Mouse (Mus musculus): Measurements from ENCODE around the gene Klf4. TPM values are rescaled to one million over a fixed set of nuclear protein-coding genes. Genes with fewer than 3 reads are reported as not detected.

Klf4 gene
- polyA plus RNA-seq (2015; fragmentation: Nextera tagmentation; extraction: Ambion mirVana) = 1.7 and 2.6 TPM in 2 replicates

GRCm38 (mm10) chr4:55532407-55533195, at the start of gene Klf4:
Gene Klf4 (minus strand): TSS chr4:55532466.
- H3K27ac ChIP-seq (ENCODE audit: low read length) = peak within 1 kb of the TSS; percentile 86
- no peaks in the 10 kb centered on the region for H3K9me3 ChIP-seq (ENCODE audit: control insufficient read depth, low read length)
- ATAC-seq = peak; percentile 93
- WGBS = under 1% methylated on average over 55 of the region's 99 CpGs
- H3K36me3 ChIP-seq (ENCODE audit: control insufficient read depth, insufficient read depth) = no peaks in the 10 kb centered on the region
- peak within 1 kb of the TSS; percentile 82 for H3K9ac ChIP-seq (replicated peaks; ENCODE audit: low read depth, low read length)
- peak within 1 kb of the TSS; percentile 72 for H3K4me3 ChIP-seq (replicated peaks; ENCODE audit: low read length)
- H3K4me1 ChIP-seq (replicated peaks; ENCODE audit: control insufficient read depth, insufficient read depth, low read length) = peaks cover 33% of the 10 kb centered on the region
- peaks cover 9% of the 10 kb centered on the region; the same call in 1 of the 2 replicates for H3K27me3 ChIP-seq (replicated peaks; ENCODE audit: control insufficient read depth, insufficient read depth, low read length)
- H3K4me2 ChIP-seq (ENCODE audit: low read length) = peak within 1 kb of the TSS; percentile 93

GRCm38 (mm10) chr4:55571432-55571831, 39.2 kb upstream of the Klf4 start:
- ATAC-seq = no peak
- WGBS = 95% methylated on average over 2 of the region's 2 CpGs
- no peaks in the 10 kb centered on the region for H3K9me3 ChIP-seq (ENCODE audit: control insufficient read depth, low read length)
- no peak overlapping the region for H3K4me2 ChIP-seq (ENCODE audit: low read length)
- H3K27me3 ChIP-seq (replicated peaks; ENCODE audit: control insufficient read depth, insufficient read depth, low read length) = no peaks in the 10 kb centered on the region
- H3K9ac ChIP-seq (replicated peaks; ENCODE audit: low read depth, low read length) = no peak overlapping the region
- H3K4me1 ChIP-seq (replicated peaks; ENCODE audit: control insufficient read depth, insufficient read depth, low read length) = peaks cover 3% of the 10 kb centered on the region; the same call in 1 of the 2 replicates
- no peaks in the 10 kb centered on the region for H3K36me3 ChIP-seq (ENCODE audit: control insufficient read depth, insufficient read depth)
- H3K27ac ChIP-seq (ENCODE audit: low read length) = no peak overlapping the region
- H3K4me3 ChIP-seq (replicated peaks; ENCODE audit: low read length) = no peak overlapping the region

- 23% methylated on average over 9 of the region's 9 CpGs for WGBS
Observed at GRCm38 (mm10) chr4:55567986-55568385, 35.7 kb upstream of the Klf4 start.

GRCm38 (mm10) chr4:55567575-55567974, 35.3 kb upstream of the Klf4 start:
- Histone ChIP-seq H3K4me3 (replicated peaks; ENCODE audit: low read length) (no peak overlapping the region), H3K9me3 (ENCODE audit: control insufficient read depth, low read length) (no peaks in the 10 kb centered on the region), H3K36me3 (ENCODE audit: control insufficient read depth, insufficient read depth) (no peaks in the 10 kb centered on the region), H3K4me1 (replicated peaks; ENCODE audit: control insufficient read depth, insufficient read depth, low read length) (peaks cover 3% of the 10 kb centered on the region), H3K9ac (replicated peaks; ENCODE audit: low read depth, low read length) (no peak overlapping the region), H3K27me3 (replicated peaks; ENCODE audit: control insufficient read depth, insufficient read depth, low read length) (no peaks in the 10 kb centered on the region), H3K27ac (ENCODE audit: low read length) (no peak overlapping the region), H3K4me2 (ENCODE audit: low read length) (no peak overlapping the region)
- ATAC-seq = no peak
- WGBS = 55% methylated on average over 5 of the region's 5 CpGs

More at GRCm38 (mm10) chr4:55567986-55568385, 35.7 kb upstream of the Klf4 start:
- Histone ChIP-seq H3K36me3 (ENCODE audit: control insufficient read depth, insufficient read depth) (no peaks in the 10 kb centered on the region), H3K4me3 (replicated peaks; ENCODE audit: low read length) (no peak overlapping the region), H3K27me3 (replicated peaks; ENCODE audit: control insufficient read depth, insufficient read depth, low read length) (no peaks in the 10 kb centered on the region), H3K9me3 (ENCODE audit: control insufficient read depth, low read length) (no peaks in the 10 kb centered on the region), H3K4me1 (replicated peaks; ENCODE audit: control insufficient read depth, insufficient read depth, low read length) (peaks cover 3% of the 10 kb centered on the region), H3K9ac (replicated peaks; ENCODE audit: low read depth, low read length) (no peak overlapping the region), H3K4me2 (ENCODE audit: low read length) (no peak overlapping the region), H3K27ac (ENCODE audit: low read length) (no peak overlapping the region)
- no peak for ATAC-seq

- WGBS = 90% methylated on average over 2 of the region's 2 CpGs
- H3K27me3 ChIP-seq (replicated peaks; ENCODE audit: control insufficient read depth, insufficient read depth, low read length) = no peaks in the 10 kb centered on the region
- no peak for ATAC-seq
- no peaks in the 10 kb centered on the region for H3K9me3 ChIP-seq (ENCODE audit: control insufficient read depth, low read length)
- H3K36me3 ChIP-seq (ENCODE audit: control insufficient read depth, insufficient read depth) = no peaks in the 10 kb centered on the region
- no peak overlapping the region for H3K27ac ChIP-seq (ENCODE audit: low read length)
- no peak overlapping the region for H3K4me2 ChIP-seq (ENCODE audit: low read length)
- H3K4me1 ChIP-seq (replicated peaks; ENCODE audit: control insufficient read depth, insufficient read depth, low read length) = peaks cover 7% of the 10 kb centered on the region
- no peak overlapping the region for H3K4me3 ChIP-seq (replicated peaks; ENCODE audit: low read length)
- H3K9ac ChIP-seq (replicated peaks; ENCODE audit: low read depth, low read length) = no peak overlapping the region
Observed at GRCm38 (mm10) chr4:55564317-55564716, 32.1 kb upstream of the Klf4 start.

- no peak overlapping the region for H3K4me2 ChIP-seq (ENCODE audit: low read length)
- peaks cover 7% of the 10 kb centered on the region for H3K4me1 ChIP-seq (replicated peaks; ENCODE audit: control insufficient read depth, insufficient read depth, low read length)
- H3K36me3 ChIP-seq (ENCODE audit: control insufficient read depth, insufficient read depth) = no peaks in the 10 kb centered on the region
- no peaks in the 10 kb centered on the region for H3K9me3 ChIP-seq (ENCODE audit: control insufficient read depth, low read length)
- no peak overlapping the region for H3K4me3 ChIP-seq (replicated peaks; ENCODE audit: low read length)
- ATAC-seq = peak; percentile 49; the same call in 1 of the 2 replicates
- no peak overlapping the region for H3K27ac ChIP-seq (ENCODE audit: low read length)
- H3K9ac ChIP-seq (replicated peaks; ENCODE audit: low read depth, low read length) = no peak overlapping the region
- WGBS = 64% methylated on average over 8 of the region's 8 CpGs
- H3K27me3 ChIP-seq (replicated peaks; ENCODE audit: control insufficient read depth, insufficient read depth, low read length) = no peaks in the 10 kb centered on the region
Observed at GRCm38 (mm10) chr4:55563050-55563449, 30.8 kb upstream of the Klf4 start.

- ATAC-seq = peak; percentile 57; the same call in 1 of the 2 replicates
Observed at GRCm38 (mm10) chr4:55562062-55562461, 29.8 kb upstream of the Klf4 start.

GRCm38 (mm10) chr4:55546869-55547268, 14.6 kb upstream of the Klf4 start:
- Histone ChIP-seq H3K9ac (replicated peaks; ENCODE audit: low read depth, low read length) (no peak overlapping the region), H3K4me1 (replicated peaks; ENCODE audit: control insufficient read depth, insufficient read depth, low read length) (peaks cover 7% of the 10 kb centered on the region; the same call in 1 of the 2 replicates), H3K9me3 (ENCODE audit: control insufficient read depth, low read length) (no peaks in the 10 kb centered on the region), H3K27ac (ENCODE audit: low read length) (no peak overlapping the region), H3K4me3 (replicated peaks; ENCODE audit: low read length) (no peak overlapping the region), H3K27me3 (replicated peaks; ENCODE audit: control insufficient read depth, insufficient read depth, low read length) (no peaks in the 10 kb centered on the region), H3K4me2 (ENCODE audit: low read length) (no peak overlapping the region), H3K36me3 (ENCODE audit: control insufficient read depth, insufficient read depth) (no peaks in the 10 kb centered on the region)
- 28% methylated on average over 12 of the region's 12 CpGs for WGBS
- no peak for ATAC-seq

More at GRCm38 (mm10) chr4:55562062-55562461, 29.8 kb upstream of the Klf4 start:
- Histone ChIP-seq H3K4me3 (replicated peaks; ENCODE audit: low read length) (no peak overlapping the region), H3K27me3 (replicated peaks; ENCODE audit: control insufficient read depth, insufficient read depth, low read length) (no peaks in the 10 kb centered on the region), H3K36me3 (ENCODE audit: control insufficient read depth, insufficient read depth) (no peaks in the 10 kb centered on the region), H3K9me3 (ENCODE audit: control insufficient read depth, low read length) (no peaks in the 10 kb centered on the region), H3K4me1 (replicated peaks; ENCODE audit: control insufficient read depth, insufficient read depth, low read length) (peaks cover 4% of the 10 kb centered on the region), H3K27ac (ENCODE audit: low read length) (no peak overlapping the region), H3K9ac (replicated peaks; ENCODE audit: low read depth, low read length) (no peak overlapping the region), H3K4me2 (ENCODE audit: low read length) (no peak overlapping the region)
- WGBS = 33% methylated on average over 3 of the region's 3 CpGs

GRCm38 (mm10) chr4:55542753-55543152, 10.5 kb upstream of the Klf4 start:
- ATAC-seq = no peak
- WGBS = 82% methylated on average over 2 of the region's 2 CpGs
- no peaks in the 10 kb centered on the region for H3K27me3 ChIP-seq (replicated peaks; ENCODE audit: control insufficient read depth, insufficient read depth, low read length)
- H3K4me2 ChIP-seq (ENCODE audit: low read length) = no peak overlapping the region
- no peaks in the 10 kb centered on the region for H3K36me3 ChIP-seq (ENCODE audit: control insufficient read depth, insufficient read depth)
- H3K9ac ChIP-seq (replicated peaks; ENCODE audit: low read depth, low read length) = no peak overlapping the region
- peaks cover 7% of the 10 kb centered on the region; the same call in 1 of the 2 replicates for H3K4me1 ChIP-seq (replicated peaks; ENCODE audit: control insufficient read depth, insufficient read depth, low read length)
- H3K27ac ChIP-seq (ENCODE audit: low read length) = no peak overlapping the region
- no peaks in the 10 kb centered on the region for H3K9me3 ChIP-seq (ENCODE audit: control insufficient read depth, low read length)
- H3K4me3 ChIP-seq (replicated peaks; ENCODE audit: low read length) = no peak overlapping the region

Measured in forebrain, embryonic 16.5 days (tissue).